27 mouse cellular contexts compared by ENCODE assay signal in genomic region chr10:123848564-123848963, GRCm38 (mm10).
DNase-seq lines count a peak whose midpoint lies in the region; ATAC-seq and TF ChIP-seq lines count a peak whose summit lies in the region.
"Had no signal": no experiment of that assay in that cellular context is flagged by ENCODE, and none has a peak within 500 bp of the region (broad histone marks: within the 10 kb centered on the region; RNA-seq: fewer than 3 reads in every experiment).

No protein-coding gene starts in this region.

- no peak overlapping the region for H3ac ChIP-seq in myocyte (ENCODE audit: control insufficient read depth, insufficient read length)

- H3K27ac ChIP-seq in embryonic fibroblast, embryonic 13.5 days (ENCODE audit: insufficient read depth, low read length) = peak overlapping the region; percentile 73
- H3K27ac ChIP-seq in liver, embryonic 12.5 days = no peak overlapping the region
- no peak overlapping the region for H3K27ac ChIP-seq in liver, embryonic 15.5 days (replicated peaks)
- H3K27ac ChIP-seq: gastrocnemius, adult 2 months; heart, embryonic 15.5 days; hindbrain, embryonic 10.5 days; hindbrain, embryonic 14.5 days had no signal

- no peak overlapping the region for H3K9ac ChIP-seq in liver, embryonic 12.5 days
- no peak overlapping the region for H3K9ac ChIP-seq in liver, embryonic 15.5 days
- H3K9ac ChIP-seq: forebrain, postnatal 0 days; heart, embryonic 12.5 days; heart, embryonic 15.5 days; hindbrain, embryonic 14.5 days had no signal

- H3K4me2 ChIP-seq in liver, embryonic 12.5 days = no peak overlapping the region
- H3K4me2 ChIP-seq in liver, embryonic 15.5 days = no peak overlapping the region
- H3K4me2 ChIP-seq in myocyte (ENCODE audit: low read depth) = peak overlapping the region; percentile 56
- H3K4me2 ChIP-seq: heart, embryonic 12.5 days; heart, embryonic 15.5 days; hindbrain, embryonic 14.5 days had no signal

- DNase-seq in retina, postnatal 1 day = no peak
- no peak for DNase-seq in gastrocnemius, postnatal 10 days
- no peak for DNase-seq in right cerebral cortex, postnatal 36 days (ENCODE audit: low spot score in 2 of 2)
- DNase-seq: adrenal gland, postnatal 10 days; adrenal gland, postnatal 36 days; B cell, adult 2 months; cerebellum, adult 18-20 months; cerebellum, adult 9-10 months; cerebellum, postnatal 14 days; forebrain, postnatal 0 days; gastrocnemius, adult 2 months; gastrocnemius, postnatal 25 days; heart, adult 18-20 months; heart, postnatal 10 days; heart, postnatal 36 days had no signal

- WGBS in liver, embryonic 12.5 days (ENCODE audit: insufficient replicate concordance) = 58% methylated on average over 1 of the region's 1 CpGs
- 59% methylated on average over 1 of the region's 1 CpGs for WGBS in liver, embryonic 15.5 days (ENCODE audit: insufficient replicate concordance)

- no peaks in the 10 kb centered on the region for H3K27me3 ChIP-seq in liver, embryonic 12.5 days (replicated peaks)
- no peaks in the 10 kb centered on the region for H3K27me3 ChIP-seq in liver, embryonic 15.5 days
- H3K27me3 ChIP-seq in myocyte (ENCODE audit: control insufficient read depth, insufficient read depth, insufficient read length) = no peaks in the 10 kb centered on the region
- H3K27me3 ChIP-seq: CH12.LX; heart, embryonic 12.5 days; heart, embryonic 15.5 days; Patski had no signal

- TF ChIP-seq CTCF in embryonic fibroblast, embryonic 13.5 days (IDR thresholded peaks at IDR 0.05; ENCODE audit: borderline replicate concordance, insufficient read depth, low read length) = no peak

- H3K4me3 ChIP-seq in embryonic fibroblast, embryonic 13.5 days (ENCODE audit: insufficient read depth, low read length) = no peak overlapping the region
- no peak overlapping the region for H3K4me3 ChIP-seq in liver, embryonic 12.5 days
- H3K4me3 ChIP-seq in liver, embryonic 15.5 days (replicated peaks) = no peak overlapping the region
- no peak overlapping the region for H3K4me3 ChIP-seq in myocyte
- H3K4me3 ChIP-seq: gastrocnemius, adult 2 months; heart, embryonic 12.5 days; heart, embryonic 15.5 days; hindbrain, embryonic 10.5 days had no signal

- H3K4me1 ChIP-seq in embryonic fibroblast, embryonic 13.5 days (ENCODE audit: control insufficient read depth, insufficient read depth, low read length) = no peaks in the 10 kb centered on the region
- H3K4me1 ChIP-seq in liver, embryonic 12.5 days = no peaks in the 10 kb centered on the region
- no peaks in the 10 kb centered on the region for H3K4me1 ChIP-seq in liver, embryonic 15.5 days (replicated peaks)
- H3K4me1 ChIP-seq: heart, embryonic 12.5 days; heart, embryonic 15.5 days; hindbrain, embryonic 10.5 days had no signal

- no peak for TF ChIP-seq POLR2A in embryonic fibroblast, embryonic 13.5 days (IDR thresholded peaks at IDR 0.05; ENCODE audit: low read depth, low read length)
- no peak for TF ChIP-seq POLR2A in myocyte (IDR thresholded peaks at IDR 0.05; ENCODE audit: insufficient read length, low read depth)

- ATAC-seq in liver, embryonic 12.5 days = peak; percentile 44
- ATAC-seq in liver, embryonic 15.5 days (ENCODE audit: insufficient read depth) = peak; percentile 58; the same call in 1 of the 2 replicates
- ATAC-seq: forebrain, embryonic 14.5 days; forebrain, postnatal 0 days; Patski had no signal

- H3K9me3 ChIP-seq in liver, embryonic 12.5 days (replicated peaks) = no peaks in the 10 kb centered on the region
- no peaks in the 10 kb centered on the region for H3K9me3 ChIP-seq in liver, embryonic 15.5 days (replicated peaks)
- H3K9me3 ChIP-seq: heart, embryonic 12.5 days; heart, embryonic 15.5 days; hindbrain, embryonic 10.5 days had no signal

- H3K79me2 ChIP-seq in myocyte (ENCODE audit: control insufficient read depth, insufficient read depth) = no peaks in the 10 kb centered on the region

- no peaks in the 10 kb centered on the region for H3K36me3 ChIP-seq in liver, embryonic 12.5 days
- H3K36me3 ChIP-seq in liver, embryonic 15.5 days (replicated peaks) = no peaks in the 10 kb centered on the region
- no peaks in the 10 kb centered on the region for H3K36me3 ChIP-seq in myocyte (ENCODE audit: control insufficient read depth, insufficient read depth)
- H3K36me3 ChIP-seq: G1E; heart, embryonic 12.5 days; heart, embryonic 15.5 days; hindbrain, embryonic 10.5 days had no signal

TF ChIP-seq in myocyte, 11 proteins besides CTCF, POLR2A, EP300 and RAD21:
- TF ChIP-seq MAX (IDR thresholded peaks at IDR 0.05; ENCODE audit: low read depth) (no peak), TCF12 (IDR thresholded peaks at IDR 0.05; ENCODE audit: insufficient read depth, poor library complexity, severe bottlenecking) (no peak), MYOD1 (IDR thresholded peaks at IDR 0.05; ENCODE audit: control insufficient read depth in 1 of 3, insufficient read length in 2 of 3, low read depth in 2 of 3) (no peak)
